Mouse (Mus musculus): Measurements from ENCODE around the gene Ap2s1.
"Not testable (repeated sequence)": the region's sequence is repeated elsewhere in the genome, so short reads cannot be mapped to it uniquely, and the experiment has no call there.

Gene Ap2s1

DNA sequence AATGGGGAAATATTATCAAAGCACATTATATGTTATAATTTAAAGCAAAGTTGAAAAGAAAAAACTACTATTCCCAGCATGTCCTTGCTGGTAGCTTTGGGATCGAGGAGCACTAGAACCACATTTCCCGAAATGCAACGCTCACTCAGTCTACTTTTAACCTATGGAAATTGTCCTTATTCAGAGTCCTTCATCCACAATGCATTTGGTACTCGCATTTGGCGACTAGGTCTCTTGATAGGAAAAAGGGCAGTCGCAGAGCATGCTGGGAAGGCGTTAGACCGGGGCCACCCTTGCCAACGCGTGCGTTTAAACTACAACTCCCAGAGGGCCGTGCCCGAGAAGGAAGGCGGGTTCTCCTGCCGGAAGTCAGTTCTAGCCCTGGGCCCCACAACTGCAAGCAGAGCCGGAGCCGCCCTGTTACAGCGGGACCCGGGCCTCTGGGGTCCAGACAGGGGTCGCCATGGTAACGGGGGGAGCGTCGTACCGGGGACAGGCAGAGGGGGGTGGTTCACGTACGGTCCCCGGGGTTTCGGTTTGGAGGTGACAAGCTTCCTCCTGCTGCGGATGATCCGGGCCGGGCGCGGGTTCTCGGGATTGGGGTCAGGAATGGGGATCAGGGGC is at the start of gene Ap2s1:
Ap2s1 (plus strand) TSS at position 338 of the 624 bp plus-strand sequence.
- DNase-seq: peak; percentile 99

DNA sequence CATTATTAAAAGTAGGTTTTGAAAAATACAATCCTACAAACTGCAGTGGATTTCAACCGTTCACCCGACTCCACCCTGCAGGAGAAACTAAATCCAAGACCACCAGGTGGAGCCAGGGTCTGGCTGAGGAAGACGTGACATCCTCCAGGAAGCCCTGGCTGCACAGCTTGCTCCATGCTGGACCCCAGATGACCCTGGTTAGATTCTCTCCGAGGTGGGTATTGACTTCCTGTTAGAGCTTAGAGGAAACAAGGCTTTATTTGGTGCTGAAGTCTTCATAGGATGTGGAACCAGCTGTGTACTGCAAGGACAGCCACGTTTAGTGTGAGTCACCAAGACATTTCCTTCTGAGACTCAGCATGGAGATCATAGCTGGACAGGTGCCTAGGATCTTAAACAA is 49.0 kb upstream of the Ap2s1 start:
- DNase-seq: no peak

DNA sequence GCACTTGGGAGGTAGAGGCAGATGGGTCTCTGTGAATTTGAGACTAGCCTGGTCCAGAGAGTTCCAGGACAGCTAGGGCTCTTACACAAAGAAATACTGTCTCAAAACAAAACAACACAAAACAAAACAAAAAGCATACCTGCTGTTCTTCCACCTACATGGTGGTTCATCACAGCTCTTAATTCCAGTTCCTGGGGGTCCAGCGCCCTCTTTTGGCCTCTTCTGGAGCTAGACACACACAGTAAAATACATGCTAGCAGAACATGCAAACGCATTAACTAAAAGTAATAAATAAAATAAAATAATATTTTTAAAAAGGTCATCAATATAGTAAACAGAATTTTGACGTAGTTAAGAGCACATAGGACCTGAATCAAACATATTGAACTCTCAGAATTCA is 43.2 kb upstream of the Ap2s1 start:
- DNase-seq: no peak

DNA sequence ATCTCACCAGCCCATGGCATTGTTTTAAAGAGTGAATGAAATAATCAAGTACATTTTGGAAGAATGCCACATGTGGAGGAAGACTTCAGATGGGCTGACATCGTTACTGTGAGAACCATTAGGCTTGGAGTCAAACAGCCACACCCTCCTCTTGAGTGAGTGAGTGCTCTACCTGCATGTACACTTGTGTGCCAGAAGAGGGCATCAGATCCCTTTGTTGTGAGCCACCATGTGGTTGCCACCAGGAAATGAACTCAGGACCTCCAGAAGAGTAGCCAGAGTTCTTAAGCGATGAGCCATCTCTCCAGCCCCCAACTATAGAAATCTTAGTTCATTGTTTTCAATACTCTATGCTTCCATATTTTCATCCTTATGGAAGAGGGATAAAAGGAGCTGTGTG is 39.2 kb upstream of the Ap2s1 start:
- DNase-seq: peak; percentile 12

DNA sequence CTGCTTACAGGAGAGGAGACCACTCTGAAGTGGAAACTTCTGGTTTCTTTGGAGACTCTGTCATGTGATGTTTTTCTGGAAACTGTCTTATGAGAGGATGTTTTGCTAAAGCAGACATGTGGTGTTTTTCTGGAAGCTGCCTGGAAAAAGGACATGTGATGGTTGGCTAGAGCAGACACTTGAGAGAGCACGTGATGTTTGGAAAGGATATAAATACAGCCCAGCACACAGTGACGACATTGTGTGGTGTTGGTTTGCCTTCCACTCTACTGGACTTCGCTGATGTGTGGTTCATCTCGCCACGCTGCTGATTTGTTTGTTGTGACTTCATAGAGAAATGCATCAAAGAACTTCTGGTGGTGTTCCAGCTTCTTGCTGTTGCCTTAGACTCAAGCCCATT is 37.6 kb upstream of the Ap2s1 start:
- no peak for DNase-seq

DNA sequence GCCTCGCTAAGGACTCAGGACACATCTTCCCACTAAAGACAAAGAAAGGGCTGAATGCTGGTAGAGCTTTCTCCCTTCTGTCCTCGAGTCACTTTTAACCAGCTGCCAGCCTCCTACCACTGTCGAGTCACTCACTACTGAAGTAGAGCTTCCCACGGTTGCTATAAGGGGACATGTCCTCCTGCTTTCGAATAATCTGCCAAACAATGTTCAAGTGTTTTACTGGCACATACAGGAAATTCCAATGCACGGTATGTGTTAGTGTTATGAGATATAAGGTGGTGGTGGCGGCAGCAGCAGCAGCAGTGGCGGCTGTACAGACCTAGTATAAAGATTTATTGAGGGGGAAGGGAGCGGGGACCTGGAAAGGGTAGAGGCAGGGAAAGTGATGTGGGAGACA is 31.8 kb upstream of the Ap2s1 start:
- DNase-seq: no peak

DNA sequence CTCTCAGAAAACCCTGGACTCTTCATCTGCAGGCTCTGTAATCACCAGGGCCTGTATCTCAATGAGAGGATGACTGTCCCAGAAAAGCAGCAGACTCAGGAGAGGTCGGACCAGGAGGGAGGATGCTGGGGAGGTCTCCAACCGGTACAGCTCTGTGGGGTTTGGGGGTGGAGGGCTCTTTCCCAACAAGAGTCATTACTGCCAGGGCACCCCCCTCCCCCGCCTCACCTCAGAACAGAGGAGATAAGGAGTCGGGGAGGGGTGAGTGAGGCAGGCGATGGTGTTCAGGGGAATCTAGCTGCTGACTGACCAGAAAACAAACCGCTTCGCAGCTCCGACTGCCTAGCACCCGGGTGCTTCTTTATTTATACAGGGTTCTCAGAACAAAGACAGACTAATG is 30.0 kb upstream of the Ap2s1 start:
- no peak for DNase-seq

DNA sequence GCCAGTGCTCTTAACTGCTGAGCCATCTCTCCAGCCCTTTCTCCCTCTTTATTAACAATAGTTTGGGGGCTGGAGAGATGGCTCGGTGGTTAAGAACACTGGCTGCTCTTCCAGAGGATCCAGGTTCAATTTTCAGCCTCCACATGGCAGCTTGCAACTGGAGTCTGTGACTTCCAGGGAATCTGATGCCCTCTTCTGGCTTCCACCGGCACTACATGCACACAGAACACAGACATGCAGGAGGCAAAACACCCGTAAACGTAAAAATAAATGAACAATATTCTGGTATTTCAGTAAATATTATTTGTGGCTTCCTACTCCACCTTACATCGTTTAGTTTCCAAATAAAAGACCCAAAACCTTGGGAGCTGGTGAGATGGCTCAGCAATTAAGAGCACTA is 27.6 kb upstream of the Ap2s1 start:
- no peak for DNase-seq

DNA sequence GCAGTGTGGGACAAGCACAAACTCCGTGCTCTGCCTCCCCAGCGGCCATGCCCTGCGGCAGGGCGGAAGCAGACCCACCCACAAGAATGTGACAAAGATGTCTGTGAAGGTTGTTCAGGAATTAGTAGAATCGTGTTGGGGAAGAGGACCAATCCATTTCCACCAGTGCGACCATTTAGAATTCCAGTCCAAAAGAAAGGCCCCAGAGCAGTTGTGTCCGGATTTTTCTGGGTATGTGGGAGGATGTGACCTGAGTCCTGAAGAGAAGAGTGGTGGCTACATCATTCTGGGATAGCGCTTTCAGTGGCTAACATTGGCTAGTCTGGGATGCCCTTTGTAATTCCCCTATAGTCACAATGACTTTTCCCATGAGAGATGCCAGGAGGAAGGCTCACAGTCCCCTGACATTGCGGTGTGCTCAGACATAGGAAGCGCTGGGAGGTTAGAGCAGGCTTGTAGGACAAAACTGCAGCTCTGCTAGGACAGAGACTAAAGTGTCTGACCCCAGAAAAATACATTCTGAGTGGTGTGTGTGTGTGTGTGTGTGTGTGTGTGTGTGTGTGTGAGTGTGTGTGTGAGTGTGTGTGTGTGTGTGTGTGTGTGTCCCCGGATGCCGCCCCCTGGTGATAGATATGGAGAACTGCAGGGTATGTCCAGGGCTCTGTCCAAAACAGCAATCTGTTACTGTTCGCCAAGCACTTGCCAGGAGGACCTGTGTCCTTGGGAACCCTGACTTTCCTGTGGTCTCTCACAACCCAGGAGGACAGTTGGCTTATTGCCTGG is 25.4 kb upstream of the Ap2s1 start:
- no peak for DNase-seq

DNA sequence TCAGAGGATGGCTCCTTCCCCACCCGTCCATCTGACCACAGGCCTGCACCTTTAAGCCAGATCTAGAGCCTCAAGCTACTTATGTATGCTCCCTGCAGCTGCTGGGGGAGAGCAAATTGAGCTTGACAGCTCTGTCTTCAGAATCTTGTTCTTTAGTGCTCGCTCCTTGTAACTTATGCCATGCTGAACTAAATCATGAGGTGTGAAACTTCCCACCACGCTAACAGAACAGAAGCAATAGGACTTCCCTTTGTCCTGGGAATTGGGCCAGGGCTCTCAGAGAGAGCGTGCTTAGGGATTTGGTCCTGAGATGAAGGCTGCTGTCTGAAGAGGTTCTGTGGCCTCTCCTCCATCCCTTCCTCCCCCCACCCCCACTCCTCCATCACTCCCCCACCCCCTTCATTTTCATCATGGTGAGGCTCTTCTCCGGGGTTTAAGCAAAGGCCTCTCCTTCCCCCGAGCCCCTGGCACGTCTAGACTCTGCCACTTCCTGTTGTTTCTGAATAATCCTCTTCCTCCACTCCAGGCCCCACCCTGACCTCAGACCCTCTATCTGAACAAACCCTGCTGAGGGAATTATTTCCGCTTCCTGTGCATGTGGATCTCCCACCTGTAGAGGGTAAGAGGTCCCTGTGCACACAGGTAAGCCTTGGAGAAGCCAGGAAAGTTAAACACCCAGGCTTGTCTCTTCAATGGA is 21.6 kb upstream of the Ap2s1 start:
- DNase-seq: peak; percentile 54

DNA sequence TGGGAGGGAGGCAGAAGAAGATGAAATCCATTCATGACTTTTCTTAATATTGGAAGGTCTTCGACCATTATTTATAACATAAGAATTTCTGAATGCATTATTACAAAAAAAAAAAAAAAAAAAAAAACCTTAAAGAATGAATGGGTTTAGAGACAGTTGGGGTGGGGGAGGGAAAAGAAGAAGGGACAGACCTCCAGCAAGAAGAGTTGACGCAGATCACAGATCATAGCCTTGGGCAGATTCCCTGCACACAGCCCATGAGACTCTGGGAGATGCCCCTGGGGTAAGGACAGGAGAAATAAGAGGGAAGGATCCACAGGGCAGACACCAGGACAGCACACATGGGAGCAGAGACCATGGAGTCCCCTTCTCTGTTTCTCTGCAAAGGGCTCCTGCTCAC is 16.6 kb upstream of the Ap2s1 start, which contains the start of gene Ceacam9:
Ceacam9 (plus strand) TSS at position 301 of the 400 bp plus-strand sequence.
- no peak for DNase-seq

DNA sequence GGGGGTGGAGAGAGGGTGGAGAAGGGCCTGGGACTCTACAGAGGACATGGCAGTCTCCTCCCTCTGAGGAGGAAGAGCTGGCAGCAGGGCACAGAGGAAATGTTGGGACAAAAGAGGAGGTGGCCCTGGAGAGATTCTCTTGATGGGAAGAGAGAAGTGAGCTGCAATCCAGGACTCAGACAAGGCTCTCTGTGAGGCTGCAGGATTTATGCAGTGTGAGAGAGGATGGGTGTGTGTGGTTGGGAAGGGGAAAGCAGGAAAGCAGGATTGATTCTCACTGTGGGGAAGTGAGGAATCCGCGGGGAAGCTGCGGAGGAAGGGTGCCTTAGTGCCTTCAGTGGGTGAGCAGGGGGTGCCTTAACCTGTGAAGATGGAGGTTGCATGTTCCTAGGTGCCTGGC is 15.7 kb upstream of the Ap2s1 start:
- not testable (repeated sequence) for DNase-seq

DNA sequence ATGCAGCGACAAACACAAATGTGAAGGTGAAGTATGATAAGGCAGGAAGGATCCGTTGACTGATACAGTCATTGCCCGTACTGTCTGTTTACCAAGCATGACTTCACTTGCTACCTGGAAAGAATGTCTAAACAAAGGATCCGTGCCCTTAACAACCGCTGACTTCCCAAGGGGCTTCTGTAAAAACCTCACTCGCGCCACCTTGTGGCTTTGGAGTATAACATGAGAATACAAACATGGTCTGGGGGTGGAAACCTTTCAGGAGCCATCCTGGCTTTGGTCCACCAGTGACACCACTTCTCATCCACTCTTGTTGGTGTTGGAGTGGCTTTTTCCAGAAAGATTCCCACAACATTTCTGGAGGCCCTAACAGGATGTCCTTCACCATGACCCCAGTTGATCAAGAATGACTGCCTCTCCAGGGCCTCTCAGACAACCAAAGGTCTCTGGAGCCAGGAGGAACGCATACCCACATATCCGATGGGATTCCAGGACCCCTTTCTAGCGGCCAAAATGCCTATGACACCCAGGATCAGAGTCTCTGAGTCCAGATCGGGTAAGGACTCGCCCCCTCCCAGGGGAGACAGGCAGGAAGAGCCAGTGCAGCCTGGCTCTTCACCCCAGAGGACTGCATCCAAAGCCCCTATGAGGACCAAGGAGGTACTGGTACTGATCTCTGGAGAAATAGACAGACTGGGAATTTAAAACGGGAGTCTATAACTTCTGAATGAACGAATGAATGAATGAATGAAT is 9.4 kb upstream of the Ap2s1 start:
- peak; percentile 90 for DNase-seq

DNA sequence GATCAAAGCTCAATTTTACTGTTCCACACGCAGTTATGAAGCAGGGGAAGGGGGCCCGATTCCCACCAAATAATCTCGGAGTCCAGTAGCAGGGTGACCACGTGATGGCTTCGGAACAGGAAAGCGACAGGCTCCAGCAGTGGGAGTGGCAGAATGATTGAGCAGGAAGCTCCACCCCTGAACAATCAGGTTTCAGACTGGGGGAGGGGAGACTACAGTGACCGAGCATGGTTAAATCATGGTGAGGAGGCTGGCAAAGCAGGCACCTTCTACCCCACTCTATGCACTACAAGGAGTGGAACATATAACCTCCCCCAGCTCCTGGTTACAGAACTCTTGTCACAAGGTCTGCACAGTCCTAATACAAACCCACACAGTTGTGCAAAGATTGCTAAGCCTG is 8.6 kb upstream of the Ap2s1 start:
- peak; percentile 45 for DNase-seq

DNA sequence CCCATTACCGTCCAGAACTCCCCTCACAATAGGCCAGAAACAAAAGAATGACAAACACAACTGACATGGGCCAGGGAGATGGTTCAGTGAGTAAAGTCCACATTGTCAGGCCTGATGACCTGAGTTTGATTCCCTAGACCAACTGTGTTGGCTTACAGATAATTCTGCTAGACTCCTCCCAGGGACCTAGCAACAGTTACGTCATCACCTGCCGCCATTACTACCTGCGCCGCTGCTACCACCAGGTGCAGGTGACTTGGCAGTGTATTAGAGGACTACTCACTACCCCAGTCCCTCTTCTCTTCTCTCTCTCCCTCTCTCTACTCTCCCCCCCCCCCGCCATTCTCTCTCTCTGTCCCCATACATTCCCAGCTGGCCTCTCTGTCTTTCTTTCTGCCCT is 7.4 kb upstream of the Ap2s1 start:
- DNase-seq: no peak

DNA sequence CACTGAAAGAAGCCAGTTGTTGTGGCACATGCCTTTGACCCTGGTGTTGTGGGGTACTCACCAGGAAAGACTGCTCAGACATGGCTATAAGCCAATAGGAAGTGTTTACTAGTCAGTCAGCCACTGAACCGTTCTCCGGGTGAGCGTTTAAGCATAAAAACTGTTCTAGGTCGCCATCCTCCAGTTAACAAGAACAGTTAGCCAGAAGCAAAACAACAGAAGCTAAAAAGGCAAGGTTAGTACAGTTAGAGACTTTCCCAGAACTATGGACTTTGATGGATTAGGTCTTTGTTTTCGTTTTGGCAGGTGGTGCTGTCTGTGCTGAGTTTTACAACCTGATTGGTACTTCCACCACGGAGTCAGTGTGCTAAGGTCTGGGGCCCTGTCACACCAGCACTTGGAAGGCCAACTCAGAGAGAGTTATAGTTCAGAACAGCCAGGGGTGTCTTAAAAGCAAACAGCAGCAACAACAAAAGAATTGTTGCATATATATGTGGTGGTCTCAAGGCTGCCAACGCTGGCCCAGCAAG is 6.3 kb upstream of the Ap2s1 start:
- no peak for DNase-seq

DNA sequence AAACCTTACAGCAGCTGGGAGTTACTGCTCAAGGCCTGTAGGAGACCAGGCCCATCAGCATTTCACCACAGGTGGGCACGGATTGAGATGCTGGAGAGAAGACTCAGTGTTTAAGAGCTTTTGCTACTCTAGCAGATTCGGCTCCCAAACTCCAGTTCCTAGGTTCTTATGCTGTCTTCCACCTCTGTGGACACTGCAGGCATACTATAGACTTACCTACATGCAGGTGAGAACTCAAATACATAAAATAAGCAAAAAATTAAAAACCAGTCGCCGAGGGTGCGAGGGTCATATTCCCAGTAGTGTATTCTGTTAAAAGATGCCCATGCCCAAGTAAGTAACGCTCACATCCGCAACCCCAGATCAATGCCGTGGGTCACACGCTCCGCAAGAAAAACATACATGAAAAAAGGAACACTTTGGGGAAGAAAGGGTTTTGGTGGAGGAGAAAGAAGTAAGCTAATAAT is 571 bp upstream of the Ap2s1 start:
- DNase-seq: no peak

DNA sequence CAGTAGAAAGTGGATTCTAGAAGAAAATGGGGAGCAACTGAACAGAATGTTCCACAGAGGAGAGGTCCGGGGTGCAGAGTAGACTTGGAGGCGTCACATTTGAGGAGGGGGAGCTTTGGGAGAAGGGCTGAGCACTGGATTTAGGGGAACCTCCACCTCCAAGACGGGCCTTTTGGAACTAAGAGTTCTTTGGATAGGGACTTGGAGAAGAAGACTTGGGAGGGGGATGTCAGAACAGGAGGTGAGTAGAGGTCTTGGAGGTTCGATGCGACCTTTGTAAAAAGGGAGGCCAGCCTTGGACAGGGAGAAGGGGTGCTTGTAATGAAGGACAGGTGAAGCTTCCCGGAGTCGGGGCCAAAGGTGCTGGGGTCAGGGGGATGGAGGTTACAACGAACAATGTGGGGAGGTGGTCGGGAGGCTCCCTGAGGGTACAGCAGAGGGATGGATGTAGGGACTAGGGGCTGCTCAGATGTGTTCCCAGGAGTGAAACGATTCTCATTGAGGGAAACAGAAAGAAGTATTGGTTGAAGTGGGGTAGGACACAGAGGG is 920 bp downstream of the Ap2s1 start:
- no peak for DNase-seq

DNA sequence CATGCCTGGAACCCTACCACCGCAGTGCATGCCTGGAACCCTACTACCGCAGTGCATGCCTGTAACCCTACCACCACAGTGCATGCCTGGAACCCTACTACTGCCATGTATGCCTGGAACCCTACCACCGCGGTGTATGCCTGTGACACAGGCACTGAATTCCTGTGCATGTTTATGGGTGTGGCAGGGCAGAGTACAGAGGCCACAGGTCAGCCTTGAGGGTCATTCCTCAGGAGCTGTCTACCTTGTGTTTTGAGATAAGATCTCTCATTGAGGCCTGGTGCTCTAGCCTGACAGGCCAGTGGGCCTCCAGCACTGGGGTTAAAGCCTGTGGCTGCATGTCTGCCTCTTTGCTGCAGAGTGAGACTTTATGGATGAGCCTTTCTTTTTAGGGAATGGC is 7.2 kb downstream of the Ap2s1 start:
- no peak for DNase-seq

DNA sequence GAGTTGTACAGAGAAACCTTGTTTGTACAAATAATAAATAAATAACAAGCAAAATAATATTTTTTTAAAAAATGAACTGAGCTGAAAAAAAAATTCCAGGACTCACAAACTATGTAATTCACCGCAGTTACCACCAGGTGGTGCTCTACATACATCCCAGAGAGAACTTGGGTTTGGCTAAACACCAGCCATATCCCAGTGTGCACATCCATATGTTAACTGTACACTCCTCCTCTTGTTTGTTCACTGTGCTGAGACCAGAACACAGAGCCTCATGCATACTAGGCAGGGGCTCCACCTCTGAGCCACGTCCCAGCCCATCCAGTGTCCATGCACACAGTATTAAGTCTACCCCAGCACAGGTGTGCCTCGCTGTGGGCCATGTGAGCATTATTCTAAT is 7.9 kb downstream of the Ap2s1 start:
- DNase-seq: peak; percentile 80

DNA sequence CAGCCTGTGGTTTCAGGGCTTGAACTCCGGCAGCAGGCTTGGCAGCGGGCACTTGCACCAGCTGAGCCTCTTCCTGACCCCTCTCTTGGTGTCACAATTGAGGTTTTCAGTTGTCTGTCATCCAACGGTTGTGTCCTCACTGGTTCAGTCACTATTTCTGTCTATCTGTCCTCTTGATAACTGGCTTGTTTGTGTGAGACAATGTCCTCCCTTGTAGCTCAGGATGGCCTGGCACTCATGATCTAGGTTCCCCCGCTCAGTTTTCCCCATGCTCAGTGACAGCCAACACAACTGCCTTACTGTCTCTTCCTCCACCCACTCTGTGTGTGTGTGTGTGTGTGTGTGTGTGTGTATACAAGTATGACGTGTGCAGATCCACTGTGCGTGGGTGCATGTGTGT is 9.4 kb downstream of the Ap2s1 start:
- DNase-seq: no peak

DNA sequence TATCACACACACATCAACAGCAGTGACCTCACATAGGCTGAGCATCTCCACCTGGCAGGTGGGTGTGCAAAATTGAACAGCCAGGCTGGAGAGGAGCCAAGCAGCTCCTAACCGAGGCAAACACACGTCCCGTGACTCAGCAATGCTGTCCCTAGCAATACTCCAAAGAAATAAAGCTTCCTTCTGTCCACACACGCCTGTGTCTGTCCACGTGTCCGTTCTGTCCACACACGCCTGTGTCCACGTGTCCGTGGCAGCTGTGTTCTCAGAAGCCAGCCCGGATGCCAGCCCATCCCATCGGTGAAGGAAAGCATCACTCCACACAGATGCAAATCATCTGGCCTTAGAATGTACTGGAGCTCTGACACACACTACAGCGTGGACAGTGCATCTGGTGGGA is 13.8 kb downstream of the Ap2s1 start:
- DNase-seq: no peak
